Mouse (Mus musculus) frontal cortex, adult 2 months (tissue): ENCODE data around the gene Hoxb6. TPM values are rescaled to one million over a fixed set of nuclear protein-coding genes. Genes with fewer than 3 reads are reported as not detected.

ENCODE experiments used
- DNase-seq, 2 experiments: peaks; one replicate each; pipeline ENCODE4 v3.0.0; 2022; ENCODE audit warnings: low spot score in 1 of 2; ENCODE audit errors: extremely low spot score in 1 of 2
- polyA plus RNA-seq: library from polyadenylated mRNA; depleted of rRNA; stranded (reverse); fragments of >200 nt; gene quantifications from 2 replicates; pipeline ENCODE4 v1.2.3, GENCODE M21; 2012

The Hoxb6 gene
- polyA plus RNA-seq, 1 experiment, result not detected

DNA sequence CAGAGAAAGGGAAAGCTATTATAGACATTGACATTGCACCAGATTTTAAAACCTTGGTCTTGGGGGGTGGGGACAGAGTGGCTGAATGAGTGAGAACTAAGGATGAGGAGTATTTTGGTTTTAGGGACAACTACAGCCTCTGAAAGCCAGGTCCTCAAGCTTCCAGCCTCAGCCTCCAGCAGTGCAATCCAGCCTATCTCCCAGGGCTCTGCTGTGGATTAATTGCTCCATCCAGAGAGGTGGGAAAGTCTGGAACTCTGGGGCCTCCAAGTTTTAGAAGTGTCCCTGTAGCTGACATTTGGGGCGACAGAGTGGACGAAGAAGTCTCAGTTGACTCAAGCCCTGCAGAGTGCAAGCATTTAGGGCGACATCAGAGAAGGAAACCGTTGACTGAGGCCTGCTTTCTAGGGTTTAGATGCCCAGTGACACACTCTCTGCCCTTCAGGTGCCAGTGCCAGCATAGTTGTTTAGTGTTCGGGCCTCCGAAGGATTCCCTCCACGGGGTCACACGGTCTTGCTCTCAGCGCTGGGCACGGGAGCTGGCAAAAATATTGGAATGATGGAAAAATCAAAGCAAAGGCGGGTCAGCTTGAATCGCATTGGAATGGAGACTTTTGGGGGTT lies 21.6 kb downstream of the Hoxb6 start:
- DNase-seq, result no peak

DNA sequence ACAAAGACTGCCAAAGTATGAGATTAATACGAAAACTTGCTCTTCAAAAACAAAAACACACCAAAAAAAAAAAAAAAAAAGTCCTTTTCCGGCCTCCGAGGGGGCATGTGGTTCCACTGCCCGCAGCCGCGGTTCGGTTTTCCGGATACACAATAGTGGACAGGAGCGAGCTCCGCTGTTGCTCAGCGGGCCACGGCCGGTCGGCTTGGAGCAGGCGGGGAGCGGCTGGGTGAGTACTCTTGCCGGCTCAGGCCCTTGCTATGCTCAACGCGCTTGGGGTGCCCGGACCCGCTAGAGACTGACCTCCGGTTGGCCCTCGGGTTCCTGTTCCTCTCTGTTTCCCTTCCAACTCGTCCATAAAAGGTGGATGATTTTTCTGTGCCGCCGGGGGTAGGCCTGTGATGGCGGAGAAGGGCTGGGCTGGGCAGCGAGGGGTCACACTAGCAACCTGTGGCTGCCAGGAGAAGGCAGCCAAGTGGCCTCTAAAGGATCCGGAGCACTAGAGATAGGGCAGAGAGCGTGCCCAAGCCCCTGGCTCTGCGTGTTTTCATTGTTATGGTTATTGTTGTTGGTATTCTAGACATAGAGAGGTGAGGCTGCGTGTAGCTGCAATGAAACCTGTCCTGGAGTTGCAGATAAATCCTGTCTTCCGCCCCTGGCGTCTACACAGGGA lies 22.5 kb downstream of the Hoxb6 start:
- DNase-seq, result no peak

DNA sequence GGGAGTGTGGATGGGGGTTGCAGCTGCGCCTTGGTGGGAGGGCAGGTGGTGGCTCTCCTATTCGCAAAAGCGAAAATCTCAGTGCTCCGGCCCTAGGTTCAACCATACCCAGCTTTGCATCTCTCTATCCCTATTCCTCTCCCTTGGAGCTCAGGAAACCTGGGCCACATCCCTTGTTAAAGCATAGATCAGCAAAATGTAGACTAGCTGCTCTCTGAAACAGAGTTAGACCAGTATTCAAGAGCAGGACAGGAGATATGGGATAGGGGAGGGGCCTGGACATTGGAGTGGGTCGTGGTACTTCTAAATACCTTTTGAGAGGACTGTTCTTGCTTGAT lies 23.0 kb downstream of the Hoxb6 start:
- no peak for DNase-seq

DNA sequence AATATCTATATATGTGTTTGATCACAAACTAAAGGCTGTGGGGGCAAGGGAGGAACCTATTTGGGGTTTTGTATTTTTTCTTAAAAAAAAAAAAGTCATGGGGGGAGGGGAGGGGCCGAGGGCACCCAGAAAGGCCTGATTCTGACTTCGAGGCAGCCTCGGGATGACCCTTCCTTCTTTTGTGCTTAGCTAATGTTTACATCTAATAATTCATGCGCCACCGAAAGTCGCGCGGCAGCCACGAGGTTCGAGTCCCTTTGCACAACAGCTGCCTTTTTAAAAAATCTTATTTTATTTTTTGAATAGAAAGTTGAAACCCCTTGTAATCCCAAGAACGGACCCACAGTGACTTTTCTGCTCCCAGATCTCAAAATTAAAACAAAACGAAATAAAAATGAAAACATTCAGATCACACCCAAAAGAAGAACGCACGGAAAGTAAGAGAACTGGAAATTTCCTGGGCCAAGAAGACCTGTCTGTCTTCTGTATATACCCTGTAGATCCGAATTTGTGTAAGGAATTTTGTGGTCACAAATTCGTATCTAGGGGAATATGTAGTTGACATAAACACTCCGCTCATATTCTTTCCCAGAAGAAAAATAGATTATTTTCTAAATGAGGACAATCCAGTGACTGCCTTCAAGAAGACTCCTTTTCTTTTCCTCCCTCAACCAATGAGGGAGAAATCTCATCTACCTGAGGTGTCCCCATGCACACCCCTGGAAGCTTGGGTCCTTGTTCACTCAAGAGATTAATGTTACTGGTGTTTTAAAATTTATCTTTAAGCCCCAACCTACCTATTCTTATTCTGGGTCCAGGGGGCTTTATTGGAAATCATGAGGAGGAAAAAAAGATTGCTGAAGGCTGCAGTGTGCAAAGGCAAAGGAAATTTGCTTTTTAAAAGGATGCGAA lies 24.7 kb downstream of the Hoxb6 start:
- no peak for DNase-seq

DNA sequence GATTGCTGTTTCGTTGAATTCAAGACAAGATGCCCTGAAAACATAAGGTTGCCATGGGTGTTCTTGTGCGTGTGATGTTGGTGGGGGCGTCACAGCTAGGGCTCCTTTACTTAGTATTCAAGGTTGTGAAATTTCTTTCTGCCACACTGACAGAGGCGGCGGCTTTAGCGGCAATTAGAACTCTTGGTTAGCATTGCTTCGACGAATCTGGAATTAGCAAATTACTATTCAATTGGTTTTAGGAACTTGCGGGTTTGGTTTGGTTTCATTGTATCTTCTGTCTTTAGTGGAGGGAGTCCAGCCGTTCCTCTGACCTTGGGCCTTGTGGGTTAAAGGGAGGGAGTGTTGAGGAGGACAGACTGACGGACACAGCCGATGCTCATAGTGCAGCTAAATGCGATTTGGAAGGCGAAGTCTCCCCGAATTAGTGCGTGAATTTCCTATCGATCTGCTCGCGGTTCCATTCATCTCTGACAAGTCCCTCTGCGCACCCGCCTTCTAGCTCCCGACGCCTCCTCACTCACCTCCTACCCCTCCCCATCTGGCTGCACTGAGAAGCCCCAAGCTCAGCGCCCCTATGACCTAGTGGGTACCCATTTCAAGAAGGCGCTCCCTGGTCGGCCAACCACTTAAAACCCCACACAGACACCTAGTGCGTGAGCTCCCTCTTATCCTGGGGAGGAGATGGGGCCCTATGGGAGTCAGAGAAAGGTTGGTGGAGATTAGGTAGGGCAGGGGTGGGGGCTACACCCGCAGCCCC lies 25.5 kb downstream of the Hoxb6 start, which contains the start of gene Hoxb4:
Gene Hoxb4, plus strand, starts transcription at position 660 of the 760 bp plus-strand sequence.
- DNase-seq, result no peak

DNA sequence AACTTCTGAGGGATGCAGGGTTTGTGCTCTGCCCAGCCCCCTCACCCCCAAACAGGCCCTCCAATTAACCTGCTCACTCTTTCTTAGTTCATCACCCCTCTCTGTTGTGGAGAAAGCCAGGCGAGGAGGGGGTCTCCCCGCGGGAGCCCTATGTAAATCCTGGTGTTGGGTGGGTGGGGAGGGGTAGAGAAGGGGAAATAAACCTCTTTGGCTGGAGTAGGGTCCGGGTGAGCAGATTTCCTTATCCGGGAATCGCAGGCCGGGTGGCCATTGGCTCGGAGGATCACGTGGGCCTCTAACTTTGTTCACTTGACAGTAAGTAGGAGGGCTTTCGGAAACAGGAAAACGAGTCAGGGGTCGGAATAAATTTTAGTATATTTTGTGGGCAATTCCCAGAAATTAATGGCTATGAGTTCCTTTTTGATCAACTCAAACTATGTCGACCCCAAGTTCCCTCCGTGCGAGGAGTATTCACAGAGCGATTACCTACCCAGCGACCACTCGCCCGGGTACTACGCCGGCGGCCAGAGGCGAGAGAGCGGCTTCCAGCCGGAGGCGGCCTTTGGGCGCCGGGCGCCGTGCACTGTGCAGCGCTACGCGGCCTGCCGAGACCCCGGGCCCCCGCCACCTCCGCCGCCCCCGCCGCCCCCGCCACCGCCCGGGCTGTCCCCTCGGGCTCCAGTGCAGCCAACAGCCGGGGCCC lies 26.2 kb downstream of the Hoxb6 start:
- no peak for DNase-seq

DNA sequence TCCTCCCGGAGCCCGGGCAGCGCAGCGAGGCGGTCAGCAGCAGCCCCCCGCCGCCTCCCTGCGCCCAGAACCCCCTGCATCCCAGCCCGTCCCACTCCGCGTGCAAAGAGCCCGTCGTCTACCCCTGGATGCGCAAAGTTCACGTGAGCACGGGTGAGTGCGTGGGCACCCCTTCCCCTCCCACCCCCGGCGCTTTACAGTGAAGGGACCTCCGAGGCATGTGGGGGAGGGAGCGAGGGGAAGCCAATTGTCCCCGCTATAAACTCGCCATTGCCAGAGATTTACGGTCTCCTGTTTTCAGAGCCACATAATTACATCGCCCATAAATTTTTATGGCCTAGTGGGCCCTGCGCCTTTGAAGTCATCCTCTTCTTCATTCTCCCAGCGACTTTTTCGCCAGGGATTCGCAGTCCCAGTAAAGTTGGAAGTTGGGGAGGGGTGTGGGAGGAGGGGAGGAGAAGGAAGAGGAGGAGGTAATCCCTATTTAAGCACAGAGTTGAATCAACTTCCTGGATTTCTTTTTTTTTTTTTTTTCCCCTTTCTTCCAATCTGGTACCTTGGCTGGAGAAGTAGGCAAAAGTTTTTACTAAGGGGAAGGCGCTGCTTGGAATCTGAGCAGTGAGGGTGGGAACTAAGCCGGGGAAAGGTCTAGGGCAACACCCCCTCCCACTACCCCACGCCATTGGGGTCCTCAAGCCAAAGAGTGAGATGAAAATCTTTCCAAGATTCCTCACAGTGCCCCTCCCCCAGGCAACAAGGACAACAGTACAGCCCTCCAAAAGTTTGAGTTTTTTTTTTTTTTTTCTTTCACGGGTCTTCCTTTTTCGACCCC lies 27.0 kb downstream of the Hoxb6 start:
- no peak for DNase-seq

DNA sequence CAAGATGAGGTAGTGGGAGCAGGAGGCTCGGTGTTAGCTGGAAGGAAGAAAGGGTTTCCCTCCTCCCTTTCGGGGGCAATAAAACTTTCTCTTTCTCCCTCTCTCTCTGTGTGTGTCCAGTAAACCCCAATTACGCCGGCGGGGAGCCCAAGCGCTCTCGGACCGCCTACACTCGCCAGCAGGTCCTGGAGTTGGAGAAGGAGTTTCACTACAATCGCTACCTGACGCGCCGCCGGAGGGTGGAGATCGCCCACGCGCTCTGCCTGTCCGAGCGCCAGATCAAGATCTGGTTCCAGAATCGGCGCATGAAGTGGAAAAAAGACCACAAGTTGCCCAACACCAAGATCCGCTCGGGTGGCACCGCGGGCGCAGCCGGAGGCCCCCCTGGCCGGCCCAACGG lies 27.6 kb downstream of the Hoxb6 start:
- no peak for DNase-seq

DNA sequence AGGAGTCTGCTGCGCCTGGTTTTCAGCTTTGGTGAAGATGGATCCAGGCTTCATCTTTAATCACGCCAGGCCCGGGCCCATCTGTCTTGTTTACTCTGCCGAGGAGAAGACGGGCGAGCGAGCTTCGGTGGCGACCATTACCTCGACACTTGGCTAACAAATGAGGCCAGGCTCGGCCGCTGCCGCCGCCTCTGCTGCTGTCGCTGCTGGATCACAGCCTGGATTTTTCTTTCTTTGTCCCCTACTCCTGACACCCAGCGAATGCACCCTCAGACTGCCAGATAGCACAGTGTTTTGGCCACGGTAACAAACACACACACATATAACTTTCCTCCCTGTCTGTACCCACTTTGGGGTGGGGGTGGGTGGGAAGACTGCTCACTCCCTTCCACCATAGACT lies 28.4 kb downstream of the Hoxb6 start:
- no peak for DNase-seq

DNA sequence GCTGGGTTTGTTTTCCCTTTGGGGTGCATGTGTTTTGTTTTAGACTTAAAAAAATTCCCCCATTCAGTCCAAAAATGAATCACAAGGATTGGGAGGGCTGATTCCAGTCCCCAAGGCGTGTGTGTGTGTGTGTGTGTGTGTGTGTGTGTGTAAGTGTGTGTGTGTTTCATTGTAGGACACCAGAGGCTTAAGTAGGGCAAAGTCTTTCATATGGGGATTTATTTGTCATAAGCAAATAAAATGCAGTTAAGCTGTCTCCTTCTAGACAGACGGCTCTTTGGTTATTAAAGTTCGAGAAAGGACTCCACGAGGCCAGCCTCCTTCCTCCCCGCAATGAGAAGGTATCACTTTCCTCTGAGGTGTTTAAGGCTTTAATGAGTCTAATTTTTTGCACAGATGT lies 29.6 kb downstream of the Hoxb6 start:
- no peak for DNase-seq

DNA sequence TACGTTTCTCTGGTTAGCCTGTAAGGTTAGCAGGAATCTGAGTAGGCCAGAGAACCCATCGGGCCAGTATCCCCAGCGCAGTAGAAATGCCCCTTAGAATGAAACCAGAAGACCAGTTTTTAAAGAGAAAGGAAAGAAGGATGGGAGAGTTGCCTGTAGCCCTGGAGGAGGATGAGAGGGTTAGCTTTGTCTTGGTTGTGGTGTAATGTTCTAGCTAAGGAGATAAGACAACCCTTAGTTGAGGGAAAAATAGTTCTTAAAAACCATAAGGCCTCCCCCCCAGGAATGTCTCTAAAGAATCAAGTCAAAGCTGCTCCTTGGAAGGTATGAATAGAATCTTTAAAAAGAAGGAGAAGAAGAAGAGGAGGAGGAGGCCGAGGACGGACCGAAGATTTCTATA lies 30.5 kb downstream of the Hoxb6 start:
- no peak for DNase-seq

DNA sequence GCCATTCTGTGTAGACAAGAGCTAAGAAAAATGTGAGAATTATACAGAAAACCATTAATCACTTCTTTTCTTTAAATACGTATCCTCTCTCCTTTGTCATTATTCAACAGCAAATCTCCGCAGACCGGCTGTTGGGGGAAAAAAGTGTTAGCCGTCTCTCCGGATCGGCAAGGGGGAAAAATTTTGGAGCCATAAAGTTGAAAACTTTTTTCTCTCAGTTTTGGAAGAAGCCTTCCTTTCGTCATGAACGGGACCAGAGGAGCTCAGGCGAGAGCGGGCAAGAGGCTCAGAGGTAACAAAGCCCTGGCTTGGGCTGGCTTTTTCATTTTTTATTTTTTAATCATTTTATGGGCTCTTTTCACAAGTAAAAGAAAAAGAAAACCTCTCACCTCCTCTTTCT lies 30.9 kb downstream of the Hoxb6 start, which contains the start of gene Hoxb3:
Gene Hoxb3, plus strand, starts transcription at position 173 of the 400 bp plus-strand sequence.
- no peak for DNase-seq

DNA sequence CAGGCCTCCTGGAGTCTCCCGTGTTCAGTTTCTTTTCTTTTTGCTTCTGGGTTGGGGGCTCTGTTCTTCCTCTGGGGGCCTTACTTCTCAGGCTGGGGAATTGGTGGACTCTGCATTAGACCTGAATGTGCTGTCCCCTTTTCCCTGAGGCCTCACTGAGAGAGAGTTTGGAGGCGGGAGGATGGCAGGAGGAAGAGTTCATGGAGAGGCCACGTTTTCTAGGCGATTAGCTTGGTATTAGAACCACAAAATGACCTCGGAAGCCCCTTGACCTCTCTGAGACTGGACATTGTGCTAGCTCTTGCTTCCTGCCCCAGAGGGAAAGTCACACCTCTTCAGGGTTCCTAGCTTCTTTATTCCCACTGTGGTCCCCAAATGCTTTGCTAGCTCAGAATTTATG lies 31.8 kb downstream of the Hoxb6 start:
- DNase-seq, result no peak

DNA sequence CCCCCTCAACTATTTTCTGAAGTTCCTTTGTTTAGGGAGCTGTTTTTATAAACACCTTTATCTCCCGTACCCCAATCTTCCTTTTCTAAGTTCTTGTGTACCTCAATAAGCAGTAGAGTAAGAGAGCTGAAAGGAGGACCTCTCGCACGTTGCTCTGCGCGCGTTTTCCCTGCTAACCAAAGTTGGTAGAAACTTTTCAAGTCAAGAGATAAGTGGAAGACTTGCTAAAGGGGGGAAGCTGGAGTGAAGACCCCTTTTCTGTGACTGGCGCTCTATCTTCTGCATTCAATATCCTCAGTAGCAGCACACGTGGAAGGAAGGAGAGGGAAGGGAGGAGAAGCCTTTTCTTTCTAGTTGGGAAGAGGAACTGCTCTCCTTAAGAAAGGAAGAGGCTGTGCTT lies 32.7 kb downstream of the Hoxb6 start:
- no peak for DNase-seq

DNA sequence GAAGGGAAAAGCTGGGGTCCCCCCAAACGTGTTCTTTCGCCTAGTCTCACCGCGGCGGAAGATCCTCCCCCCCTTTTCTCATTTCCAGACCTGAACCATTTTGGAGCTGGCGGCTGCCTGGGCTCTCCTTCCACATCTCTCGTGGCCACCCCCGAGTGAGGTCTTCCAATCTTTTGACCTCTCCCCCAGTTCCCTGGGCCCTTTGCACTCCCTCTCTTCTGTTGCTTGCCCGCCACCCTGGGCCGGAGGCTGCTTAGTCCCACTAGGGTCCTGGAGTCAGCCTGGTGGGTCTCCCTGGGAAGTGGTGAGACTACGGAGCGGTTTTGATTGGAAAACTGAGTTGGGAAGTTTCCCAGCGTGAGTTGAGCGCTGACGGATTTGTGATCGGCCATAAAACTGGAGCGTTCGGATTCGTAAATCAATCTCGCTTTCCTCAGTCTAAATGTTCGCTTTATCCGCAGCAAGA lies 33.5 kb downstream of the Hoxb6 start:
- no peak for DNase-seq

DNA sequence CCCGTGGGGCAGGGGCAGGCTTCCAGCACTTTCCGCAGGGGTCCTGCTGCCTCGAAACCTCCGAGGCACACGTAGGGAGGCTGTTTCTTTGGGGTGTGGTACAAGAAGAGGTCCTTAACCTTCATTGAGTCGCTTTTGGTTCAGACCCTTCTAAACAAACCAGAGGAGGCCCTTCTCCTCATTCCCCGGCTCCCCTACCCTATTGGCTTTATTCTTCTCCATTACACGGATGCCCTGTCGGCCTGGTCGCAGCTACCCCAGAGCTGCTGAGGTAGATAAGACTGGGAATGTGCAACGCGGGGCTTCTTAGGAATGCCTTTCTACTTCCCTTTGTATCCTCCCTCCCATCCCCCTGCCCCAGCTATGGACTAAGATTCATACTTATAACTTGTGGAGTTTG lies 34.4 kb downstream of the Hoxb6 start:
- DNase-seq, result no peak

DNA sequence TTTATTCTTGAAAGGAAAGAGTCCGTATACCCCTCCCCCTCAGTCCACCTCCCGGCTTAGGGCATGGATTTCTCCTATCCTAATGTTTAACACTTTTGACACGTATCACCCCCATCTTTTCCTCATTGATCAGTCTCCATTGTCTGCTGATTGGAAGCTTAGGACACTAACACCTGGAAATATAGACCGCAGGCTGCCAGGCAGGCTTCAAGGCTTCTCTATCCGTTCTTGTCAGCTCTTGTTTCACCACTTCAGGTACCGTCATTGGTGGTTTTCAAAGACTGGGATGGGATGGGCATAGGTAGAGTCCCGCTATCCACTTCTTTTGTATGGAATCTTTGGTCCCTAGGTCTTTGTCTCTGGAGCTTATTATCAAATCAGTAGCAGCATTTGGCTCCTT lies 34.8 kb downstream of the Hoxb6 start:
- no peak for DNase-seq

DNA sequence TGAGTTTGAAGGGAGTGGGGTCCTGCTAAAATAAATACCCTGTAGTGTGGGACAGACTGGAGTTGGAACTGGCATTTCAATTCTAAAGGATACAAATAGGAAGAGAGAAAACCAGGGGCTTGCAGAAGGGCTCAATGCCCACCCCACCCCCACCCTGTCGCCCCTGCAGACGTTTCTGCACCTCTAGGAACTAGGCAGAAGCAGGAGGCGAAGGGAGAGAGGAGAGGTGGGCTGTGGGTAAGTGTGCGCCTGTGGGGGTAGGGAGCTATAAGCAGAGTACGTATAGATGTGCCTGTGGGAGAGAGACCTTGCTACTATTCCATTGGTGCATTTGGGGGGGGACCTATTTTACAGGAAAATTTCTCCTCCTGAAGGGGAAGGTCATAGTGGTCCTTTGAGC lies 35.5 kb downstream of the Hoxb6 start:
- DNase-seq, result no peak

DNA sequence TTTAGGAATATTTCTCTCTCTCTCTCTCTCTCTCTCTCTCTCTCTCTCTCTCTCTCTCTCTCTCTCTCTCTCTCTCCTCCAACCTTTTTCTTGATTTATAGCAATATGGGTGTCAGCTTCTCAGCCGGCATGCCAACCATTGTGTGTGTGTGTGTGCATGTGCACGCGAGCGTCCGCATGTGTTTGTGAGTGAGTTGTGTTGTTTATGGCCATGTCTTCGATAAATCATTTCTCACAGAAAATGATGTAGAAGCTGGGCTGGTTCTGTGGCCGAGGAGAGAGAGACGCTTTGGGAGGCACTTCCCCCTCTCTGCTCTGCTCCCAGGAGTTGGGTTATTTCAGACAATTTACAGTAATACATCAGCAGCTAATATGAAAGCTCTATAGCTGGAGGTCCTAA lies 36.3 kb downstream of the Hoxb6 start:
- DNase-seq, result no peak
